Mouse (Mus musculus): ENCODE measurements around the gene Uqcc1.

Gene Uqcc1

DNA sequence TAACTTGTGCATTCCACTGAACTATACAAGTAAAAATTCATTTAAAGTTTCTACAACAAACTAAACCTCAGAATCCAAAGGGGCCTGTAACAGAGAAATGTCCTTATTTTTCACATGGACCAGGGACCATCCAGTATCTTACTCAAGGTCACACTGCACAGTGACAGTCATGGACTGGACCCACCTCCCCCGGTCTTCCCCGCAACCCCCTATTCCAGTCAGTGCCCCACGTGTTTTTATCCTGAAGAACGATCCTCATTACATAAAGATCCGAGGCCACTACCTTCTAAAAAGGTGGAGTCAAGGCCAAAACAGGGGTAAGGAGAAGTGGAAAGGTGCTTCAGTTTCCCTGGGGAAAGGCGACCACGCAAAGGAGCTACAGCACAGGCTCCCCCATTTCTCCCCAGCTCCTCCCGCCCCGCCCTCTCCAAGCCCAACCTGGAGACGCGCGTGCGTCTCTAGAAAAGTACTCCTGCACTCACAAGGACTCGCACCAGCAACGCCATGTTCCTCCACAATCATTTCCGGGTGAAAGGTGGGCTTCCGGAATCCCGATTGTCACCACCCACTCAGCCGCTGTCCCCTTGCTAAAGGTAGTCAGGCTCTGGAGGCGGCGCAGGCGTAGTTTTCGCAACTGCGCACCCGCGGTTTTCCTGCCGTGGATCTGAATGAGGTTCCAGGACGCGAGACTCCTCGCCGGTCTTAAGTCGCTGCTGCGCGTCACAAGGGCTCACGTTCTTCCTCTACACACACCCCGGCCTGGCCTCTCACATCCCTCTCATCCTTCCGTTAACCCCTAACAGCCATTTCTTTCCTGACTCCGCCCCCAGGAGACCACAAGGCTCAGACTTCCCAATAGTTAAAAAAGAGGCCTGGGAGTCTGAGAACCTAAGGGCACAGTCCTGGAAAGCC lies at the start of gene Uqcc1:
Uqcc1 (minus strand) TSS at position 780 of the 912 bp plus-strand sequence.
- in situ Hi-C loops (cut with MboI; ENCODE audit: low sequenced_read_pairs) = no loop called here

DNA sequence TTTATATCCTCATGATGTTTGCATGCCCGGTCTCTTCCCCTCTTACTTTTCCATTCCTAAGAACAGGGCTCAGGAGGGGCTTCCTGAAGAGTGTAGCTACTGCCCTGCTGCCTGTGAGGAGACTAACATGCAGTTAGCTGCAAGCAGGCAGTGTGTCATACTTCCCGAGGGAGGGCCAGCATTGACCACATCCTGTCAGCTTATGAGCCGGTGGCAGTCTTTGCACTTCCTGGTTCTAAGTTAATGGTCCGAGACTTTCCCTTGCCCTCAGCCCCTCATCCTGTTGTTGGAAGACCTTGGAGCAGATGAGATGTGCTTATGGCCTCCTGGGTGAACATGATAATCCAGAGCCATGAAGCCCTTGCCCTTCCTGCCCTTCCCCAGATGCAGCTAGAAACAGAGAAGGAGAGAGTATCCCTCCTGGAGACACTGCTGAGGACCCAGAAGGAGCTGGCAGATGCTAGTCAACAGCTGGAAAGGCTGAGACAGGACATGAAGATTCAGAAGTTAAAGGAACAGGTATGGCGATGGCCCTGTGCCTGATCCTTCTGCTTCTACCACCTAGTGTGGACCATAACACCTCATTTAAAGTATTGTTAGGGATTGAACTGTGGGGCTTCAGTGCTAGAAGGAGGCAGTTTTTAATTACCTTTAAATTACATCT lies 49.4 kb upstream of the Uqcc1 start:
- in situ Hi-C loops (cut with MboI; ENCODE audit: low sequenced_read_pairs) = no loop called here

DNA sequence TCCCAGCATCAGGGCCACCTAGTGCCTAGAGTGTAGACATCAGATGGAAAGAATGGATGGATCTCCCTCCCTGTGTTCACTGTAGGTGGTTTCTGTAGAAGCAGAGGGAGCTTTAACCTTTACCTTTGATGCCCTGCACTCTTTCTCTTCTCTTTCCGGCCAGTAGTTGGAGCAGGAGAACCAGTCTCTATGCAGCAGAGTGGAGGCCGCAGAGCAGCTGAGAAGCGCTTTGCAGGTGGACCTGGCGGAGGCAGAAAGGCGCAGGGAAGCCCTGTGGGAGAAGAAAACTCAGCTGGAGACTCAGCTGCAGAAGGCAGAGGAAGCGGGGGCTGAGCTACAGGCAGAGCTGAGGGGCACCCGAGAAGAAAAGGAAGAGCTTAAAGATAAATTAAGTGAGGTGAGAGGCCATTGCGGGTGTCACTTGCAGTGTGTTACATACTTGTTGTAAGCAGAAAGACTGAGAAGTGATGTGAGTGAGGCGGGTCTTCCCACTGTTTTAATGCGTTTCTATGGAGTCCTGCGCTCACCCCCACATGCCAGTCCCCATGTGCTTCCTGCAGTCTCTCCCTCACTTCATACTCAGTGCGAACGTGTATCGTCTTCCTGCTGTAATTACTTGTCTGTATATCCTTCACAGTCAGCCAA lies 44.1 kb upstream of the Uqcc1 start:
- in situ Hi-C loops (cut with MboI; ENCODE audit: low sequenced_read_pairs) = no loop called here

DNA sequence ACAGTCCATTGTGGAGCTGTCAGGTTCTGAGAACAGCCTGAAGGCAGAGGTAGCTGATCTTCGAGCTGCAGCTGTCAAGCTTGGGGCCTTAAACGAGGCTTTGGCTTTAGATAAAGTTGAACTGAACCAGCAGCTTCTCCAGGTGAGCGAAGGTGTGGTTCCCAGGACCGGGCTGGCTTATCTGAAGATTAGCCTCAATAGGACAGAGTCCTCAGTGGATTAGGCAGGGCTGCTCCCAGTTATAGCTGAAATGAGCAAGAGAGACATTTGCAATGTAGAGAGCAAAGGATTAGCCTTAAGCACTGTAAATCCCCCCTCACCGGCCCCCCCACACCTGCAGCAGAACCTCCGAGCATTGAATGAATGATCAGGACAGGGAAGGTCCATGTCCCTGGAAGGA lies 43.2 kb upstream of the Uqcc1 start:
- in situ Hi-C loops (cut with MboI; ENCODE audit: low sequenced_read_pairs) = no loop called here

DNA sequence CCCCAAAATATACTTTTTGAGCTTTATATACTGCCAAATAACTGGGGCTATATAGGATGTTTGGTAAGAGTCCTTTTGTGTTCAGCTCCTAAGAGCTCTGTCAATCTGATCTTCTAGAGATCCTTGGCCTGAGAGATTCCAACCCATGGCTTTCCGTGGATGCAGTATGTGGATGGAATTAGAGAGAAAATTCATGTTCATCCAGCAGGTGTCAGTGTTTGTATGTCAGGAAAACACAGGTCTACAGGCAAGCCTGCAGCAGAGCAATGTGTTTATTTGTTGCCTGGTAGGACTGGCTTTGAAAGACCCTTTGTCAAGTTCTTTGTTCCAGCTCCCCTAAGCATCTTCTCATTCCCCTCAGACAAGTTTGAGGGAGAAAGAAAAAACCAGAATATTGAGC lies 32.9 kb upstream of the Uqcc1 start:
- in situ Hi-C loops (cut with MboI; ENCODE audit: low sequenced_read_pairs) = loop anchor here (10.0 kb wide), 1 partner anchor 162 kb away; the partner anchor contains the start of gene Gm28036

DNA sequence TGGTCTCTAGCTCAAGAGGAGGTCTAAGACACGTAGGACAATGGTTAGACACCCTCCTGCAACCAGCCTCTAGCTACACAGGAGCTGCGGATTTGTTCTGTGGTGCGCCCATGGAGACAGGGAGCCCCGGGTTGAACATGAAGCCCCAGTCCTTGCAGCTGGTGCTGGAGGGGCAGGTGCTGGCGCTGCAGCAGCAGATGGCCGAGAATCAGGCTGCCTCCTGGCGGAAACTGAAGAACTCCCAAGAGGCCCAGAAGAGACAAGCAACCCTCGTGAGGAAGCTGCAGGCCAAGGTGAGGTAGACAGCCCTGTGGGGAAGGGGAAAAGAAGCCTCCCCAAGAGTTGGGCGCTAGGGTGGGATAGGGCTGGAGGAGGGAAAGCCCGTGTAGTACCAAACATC lies 31.8 kb upstream of the Uqcc1 start:
- in situ Hi-C loops (cut with MboI; ENCODE audit: low sequenced_read_pairs) = loop anchor here (10.0 kb wide), 1 partner anchor 163 kb away; the partner anchor contains the start of gene Gm28036

DNA sequence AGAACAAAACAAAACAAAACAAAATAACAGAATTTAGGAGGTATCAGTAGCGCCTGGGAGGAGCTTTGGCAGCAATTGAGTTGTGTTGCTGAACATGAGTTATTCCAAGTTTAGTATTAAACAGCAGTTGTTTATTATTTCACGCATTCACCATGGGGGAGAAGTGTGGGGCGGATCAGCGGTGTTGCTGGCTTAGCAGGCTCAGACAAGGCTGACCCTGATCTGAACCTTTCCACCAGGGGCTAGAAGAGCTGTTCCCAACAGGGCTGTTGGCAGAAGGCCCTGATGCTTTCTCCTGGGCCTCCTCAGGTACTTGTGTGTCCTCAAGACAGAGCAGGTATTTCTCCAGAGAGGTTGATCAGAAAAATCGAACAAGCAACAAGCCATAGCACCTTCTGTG lies 29.9 kb upstream of the Uqcc1 start:
- in situ Hi-C loops (cut with MboI; ENCODE audit: low sequenced_read_pairs) = loop anchor here (10.0 kb wide), 1 partner anchor 165 kb away; the partner anchor contains the start of gene Gm28036

DNA sequence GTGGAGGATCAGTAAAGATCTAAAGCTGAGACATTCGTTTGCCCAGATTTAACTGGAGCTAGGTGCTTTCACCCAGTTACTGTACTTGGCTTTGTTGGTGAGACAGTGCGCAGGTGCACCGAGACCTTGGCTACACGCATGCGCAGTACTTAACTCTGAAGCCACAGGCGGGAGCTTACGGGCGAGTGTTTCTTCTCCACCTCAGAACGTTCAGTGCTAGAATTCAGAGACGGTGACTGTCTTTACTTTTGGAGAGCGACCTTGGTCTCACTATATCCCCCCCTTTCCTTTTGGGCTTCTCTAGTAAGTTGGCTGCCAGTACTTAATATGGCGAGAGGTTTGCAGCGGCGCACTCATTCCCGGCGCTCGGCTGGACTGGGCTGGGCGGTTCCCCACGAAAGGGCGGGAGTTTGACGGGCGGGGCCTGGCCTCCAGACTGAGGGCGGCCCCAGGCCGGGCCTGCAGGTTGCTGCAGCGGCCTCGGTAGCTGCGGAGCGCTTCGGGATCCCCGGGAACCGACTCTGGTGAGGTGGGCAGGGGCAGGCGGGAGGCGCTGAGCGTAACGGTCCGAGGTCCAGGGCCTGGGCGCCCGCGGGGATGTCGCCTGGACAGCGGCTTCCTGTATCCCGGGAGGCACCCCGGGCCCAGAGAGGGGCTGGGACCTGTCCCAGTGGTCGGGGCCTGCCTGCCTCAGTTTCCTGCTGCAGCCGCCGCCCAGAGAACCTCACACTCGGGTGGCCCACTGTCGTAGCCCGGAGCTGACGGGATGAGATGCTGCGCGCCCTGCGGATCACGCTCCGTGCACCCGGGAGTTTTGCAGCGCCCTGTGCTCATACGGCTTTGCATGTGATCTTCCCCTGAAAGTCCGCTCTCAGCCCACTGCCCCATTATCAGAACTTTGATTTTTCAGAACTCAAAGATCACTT lies 26.3 kb upstream of the Uqcc1 start, which contains the start of gene Cep250:
Cep250 (plus strand) TSS at position 325 of the 926 bp plus-strand sequence.
- in situ Hi-C loops (cut with MboI; ENCODE audit: low sequenced_read_pairs) = no loop called here

DNA sequence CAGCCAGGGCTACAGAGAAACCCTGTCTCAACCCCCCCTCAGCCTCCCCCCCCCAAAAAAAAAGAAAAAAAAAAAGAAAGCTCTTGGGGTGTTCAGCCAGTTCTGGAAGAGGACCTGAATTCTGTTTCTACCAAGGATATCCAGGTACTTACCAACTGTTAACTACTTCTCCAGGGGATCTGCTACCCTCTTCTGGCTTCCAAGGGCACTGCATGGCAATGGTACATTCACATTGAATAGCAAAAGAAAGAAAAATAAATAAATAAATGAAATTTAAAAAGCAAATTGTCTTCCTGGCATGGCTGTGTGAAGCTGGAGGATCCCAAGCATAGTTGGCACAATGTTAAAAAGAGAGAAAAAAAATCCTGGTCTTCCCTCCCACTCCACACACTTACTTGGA lies 21.9 kb upstream of the Uqcc1 start:
- in situ Hi-C loops (cut with MboI; ENCODE audit: low sequenced_read_pairs) = no loop called here

DNA sequence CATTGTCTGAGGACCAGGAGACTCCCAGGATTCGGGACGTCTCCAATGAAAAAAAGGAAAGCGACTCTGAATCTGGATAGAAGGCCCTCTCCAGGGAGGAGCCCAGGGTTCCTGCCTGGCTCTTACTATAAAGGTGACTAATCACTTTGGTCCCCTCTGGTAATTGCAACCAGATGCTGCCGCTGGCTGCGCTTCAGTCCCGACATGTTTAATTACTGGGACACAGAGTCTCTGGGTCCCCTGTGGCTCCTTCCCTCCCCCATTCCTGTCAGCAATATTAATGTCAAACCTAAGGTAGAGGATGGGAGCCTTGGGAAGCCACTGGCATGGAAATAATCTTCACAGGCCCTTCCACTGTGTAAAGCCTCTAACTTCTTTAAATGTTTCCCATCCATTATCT lies 19.3 kb upstream of the Uqcc1 start:
- in situ Hi-C loops (cut with MboI; ENCODE audit: low sequenced_read_pairs) = loop anchor here (5.0 to 10.0 kb wide), 2 partner anchors 97 to 275 kb away; no protein-coding TSS in a partner anchor

DNA sequence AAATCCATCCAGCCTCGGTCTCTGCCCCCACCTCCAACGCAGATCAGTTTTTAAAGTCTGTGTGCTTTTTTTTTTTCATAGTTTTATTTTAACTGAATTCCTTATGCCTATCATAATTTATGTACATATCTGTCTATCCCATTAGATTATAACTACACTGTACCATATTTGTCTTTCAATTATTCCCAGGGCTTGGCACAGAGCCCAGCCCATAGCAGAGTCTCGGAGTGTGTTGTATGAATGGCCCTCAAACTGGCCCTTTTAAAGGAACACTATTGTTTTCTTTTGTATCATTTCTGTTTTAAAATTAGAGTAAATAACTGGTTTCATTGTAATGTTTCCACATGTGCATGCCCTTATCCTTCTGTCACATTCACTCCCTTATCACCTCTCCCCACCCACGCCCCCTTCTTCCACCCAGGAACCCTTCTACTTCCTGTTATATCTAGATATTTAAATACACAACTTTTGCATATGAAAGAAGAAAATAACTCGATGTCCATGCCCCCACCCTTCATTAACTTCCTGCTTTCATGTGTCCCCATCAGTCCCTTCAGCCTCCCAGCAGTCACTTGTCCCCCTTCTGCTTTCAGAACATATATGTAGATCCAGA lies 17.4 kb upstream of the Uqcc1 start:
- in situ Hi-C loops (cut with MboI; ENCODE audit: low sequenced_read_pairs) = loop anchor here (5.0 to 10.0 kb wide), 2 partner anchors 95 to 273 kb away; no protein-coding TSS in a partner anchor

DNA sequence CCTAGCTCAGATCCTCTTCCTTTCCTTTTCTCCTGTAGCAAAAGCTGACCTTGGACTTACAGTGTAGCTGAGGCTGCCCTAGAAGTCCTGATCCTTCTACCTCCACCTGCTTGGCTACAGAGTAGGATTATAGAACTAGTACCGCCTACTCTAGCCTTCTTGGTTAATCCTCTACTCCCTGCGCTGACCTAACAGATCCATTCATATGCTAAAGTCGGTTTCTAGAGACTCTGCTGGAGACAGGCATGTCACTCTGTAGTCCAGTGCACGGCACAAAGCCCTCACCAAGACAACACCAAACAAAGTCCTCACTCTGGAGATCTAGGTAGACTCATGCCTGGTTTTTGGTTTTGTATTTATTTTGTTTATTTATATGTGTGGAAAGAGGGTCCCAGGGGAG lies 16.4 kb upstream of the Uqcc1 start:
- in situ Hi-C loops (cut with MboI; ENCODE audit: low sequenced_read_pairs) = loop anchor here (5.0 to 10.0 kb wide), 2 partner anchors 94 to 272 kb away; no protein-coding TSS in a partner anchor

DNA sequence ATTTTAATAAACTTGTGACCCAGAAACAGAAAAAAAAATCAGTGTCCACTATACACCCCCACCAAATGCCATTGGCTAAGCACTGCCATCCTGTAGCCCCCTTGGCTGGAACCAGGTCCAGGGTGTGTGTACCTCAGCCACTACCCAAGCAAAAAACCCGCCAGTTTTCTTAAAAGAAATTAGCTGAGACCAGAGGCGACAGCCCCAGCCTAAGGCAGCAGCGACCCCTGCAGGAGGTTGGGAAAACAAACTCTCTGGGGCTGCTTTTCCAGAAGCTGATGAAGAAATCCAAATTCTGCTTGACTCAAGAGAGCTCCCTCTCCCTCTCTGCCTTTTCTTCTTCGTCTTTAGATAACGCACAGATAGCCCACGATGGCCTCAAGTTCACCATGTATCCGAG lies 16.0 kb upstream of the Uqcc1 start:
- in situ Hi-C loops (cut with MboI; ENCODE audit: low sequenced_read_pairs) = loop anchor here (5.0 to 10.0 kb wide), 2 partner anchors 94 to 271 kb away; no protein-coding TSS in a partner anchor

DNA sequence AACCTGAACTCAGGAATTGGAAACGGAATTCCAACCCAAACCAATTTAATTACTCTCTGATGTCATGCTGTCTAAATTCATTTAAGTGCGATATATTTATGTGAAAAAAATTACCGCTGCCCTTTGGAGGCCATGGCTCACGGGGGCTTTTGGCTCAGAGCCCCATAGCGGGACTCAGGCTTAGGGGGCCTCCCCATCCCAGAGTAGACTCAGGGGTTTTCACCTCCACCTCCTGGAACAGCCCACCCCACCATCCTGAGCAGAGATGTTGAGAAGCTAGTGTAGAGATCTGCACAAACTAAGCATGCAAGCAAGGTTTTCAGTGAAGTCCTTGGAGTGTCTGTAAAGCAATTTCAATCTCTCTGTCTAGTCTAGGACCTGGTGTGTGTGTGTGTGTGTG lies 15.5 kb upstream of the Uqcc1 start:
- in situ Hi-C loops (cut with MboI; ENCODE audit: low sequenced_read_pairs) = loop anchor here (5.0 to 10.0 kb wide), 2 partner anchors 93 to 271 kb away; no protein-coding TSS in a partner anchor

DNA sequence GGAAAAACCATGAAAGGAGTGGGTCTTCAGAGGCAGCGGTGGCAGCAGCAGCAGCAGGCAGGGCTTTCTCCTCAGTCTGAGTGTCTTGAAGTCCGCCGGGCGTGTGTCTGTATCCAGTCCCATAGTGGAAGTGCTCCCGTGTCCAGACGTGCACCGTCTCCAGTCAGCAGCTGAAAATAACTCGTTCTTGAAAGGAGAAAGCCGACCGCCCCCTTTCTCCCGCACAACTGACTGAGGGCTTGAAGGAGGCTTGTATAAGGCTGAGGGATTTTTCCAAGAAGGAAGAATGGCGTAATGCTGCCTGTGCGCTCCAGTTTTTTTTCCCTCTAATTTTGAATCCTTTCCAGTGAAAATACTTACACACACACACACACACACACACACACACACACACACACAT lies 15.0 kb upstream of the Uqcc1 start, which contains the start of gene Gdf5:
Gdf5 (minus strand) TSS at position 244 of the 400 bp plus-strand sequence.
- in situ Hi-C loops (cut with MboI; ENCODE audit: low sequenced_read_pairs) = loop anchor here (5.0 to 10.0 kb wide), 2 partner anchors 93 to 270 kb away; no protein-coding TSS in a partner anchor

DNA sequence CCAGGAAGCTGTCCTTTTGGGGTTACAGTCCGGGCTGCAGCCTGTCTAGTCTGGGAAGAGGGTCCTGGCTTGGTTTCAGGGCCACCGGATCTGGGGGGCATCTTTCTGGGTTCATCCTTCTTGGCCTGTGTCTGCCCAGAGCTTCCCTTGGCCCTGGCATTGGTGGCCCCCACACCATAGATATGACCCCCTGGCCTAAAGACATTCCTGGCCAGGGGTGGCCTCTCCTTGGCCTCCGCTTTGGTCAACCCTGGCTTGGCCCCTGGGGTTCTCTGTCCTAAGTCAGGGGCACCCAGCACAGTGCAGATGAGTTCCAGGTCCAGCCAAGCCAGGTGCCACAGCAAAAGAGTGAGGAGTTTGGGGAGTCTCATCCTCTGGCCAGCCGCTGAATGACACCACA lies 14.6 kb upstream of the Uqcc1 start:
- in situ Hi-C loops (cut with MboI; ENCODE audit: low sequenced_read_pairs) = loop anchor here (5.0 to 10.0 kb wide), 2 partner anchors 92 to 270 kb away; no protein-coding TSS in a partner anchor

DNA sequence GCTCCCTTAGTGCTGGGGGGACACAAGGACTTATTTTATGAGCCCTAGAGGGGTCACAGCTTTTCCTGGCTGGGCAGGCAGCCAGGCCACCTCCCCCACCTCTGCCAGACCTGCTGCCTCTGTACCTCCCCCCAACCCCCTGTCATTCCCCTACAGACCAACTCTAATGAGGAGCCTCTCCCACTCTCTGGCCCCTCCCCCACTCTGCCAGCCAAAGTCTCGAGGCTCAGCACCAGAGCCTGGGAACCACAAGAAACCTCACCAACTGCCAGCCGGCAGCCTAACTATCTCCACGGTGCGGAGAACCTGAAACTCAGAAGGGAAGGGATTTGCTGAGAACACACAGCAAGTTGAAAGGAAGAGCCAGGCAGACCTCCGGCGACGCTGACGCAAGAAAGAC lies 13.4 kb upstream of the Uqcc1 start:
- in situ Hi-C loops (cut with MboI; ENCODE audit: low sequenced_read_pairs) = loop anchor here (10.0 kb wide), 1 partner anchor 269 kb away; no protein-coding TSS in a partner anchor

DNA sequence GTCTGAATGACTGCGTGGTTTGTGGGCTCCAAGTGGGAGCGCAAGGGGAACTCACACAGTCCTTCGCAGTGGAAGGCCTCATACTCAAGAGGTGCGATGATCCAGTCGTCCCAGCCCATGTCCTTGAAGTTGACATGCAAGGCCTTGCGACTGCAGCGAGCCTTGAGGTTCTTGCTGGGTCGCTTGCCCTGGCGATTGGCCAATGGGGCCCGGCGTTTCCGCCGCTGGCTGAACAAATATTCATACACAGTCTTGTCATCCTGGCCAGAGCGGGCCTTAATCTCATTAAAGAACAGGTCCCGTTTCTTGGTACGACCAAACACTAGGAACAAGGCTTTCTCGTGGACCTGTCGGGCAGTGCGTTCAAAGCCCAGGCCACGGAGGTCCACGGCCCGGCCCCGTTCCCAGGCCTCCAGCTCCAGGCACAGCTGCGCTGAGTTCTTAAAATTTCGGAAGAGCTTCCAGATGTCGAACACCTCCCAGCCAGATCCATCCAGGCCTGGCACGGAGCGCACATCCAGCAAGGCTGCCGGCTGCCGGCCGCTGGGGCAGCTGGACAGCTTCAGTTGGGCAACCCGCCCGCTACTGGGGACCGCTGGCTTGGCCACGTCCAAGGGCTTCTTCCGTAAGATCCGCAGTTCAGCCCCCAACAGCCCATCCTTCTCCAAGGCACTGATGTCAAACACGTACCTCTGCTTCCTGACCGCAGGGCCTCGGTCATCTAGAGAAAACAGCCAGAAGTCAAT lies 11.8 kb upstream of the Uqcc1 start:
- in situ Hi-C loops (cut with MboI; ENCODE audit: low sequenced_read_pairs) = loop anchor here (10.0 kb wide), 1 partner anchor 267 kb away; no protein-coding TSS in a partner anchor

Data from CH12F3 (cell line).